Mouse (Mus musculus): Measurements from ENCODE around the gene Ngly1.

- TF ChIP-seq POLR2A (IDR thresholded peaks at IDR 0.05; ENCODE audit: insufficient read depth, low read depth, low read length) (no peak), CTCF (IDR thresholded peaks at IDR 0.05) (no peak)
Observed at GRCm38 (mm10) chr14:16207722-16208121, 41.4 kb upstream of the Ngly1 start.

All from heart, adult 2 months (tissue).